Mouse (Mus musculus): ENCODE measurements at regions not wholly inside any gene's neighbourhood (a gene's known extent, or its start where the extent isn't known, plus 50 kb on each side); places are given as distances from the start of the nearest gene placed in this dataset.

DNA sequence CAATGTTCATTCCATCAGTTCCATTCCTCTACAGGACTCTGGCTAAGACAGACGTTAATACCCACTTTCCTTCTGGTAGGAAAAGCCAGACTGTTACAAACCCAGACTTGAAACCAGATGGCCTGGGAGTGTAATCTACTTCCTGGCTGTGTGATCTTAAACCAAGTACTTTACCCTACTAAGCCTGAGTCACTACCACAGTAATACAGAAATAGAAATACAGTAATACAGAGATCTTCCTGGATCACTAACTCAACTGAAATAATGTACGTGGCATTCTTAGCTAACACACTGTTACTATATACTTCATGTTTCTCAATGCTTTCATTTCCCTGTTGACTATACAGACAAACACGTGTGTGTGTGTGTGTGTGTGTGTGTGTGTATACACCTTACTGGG, 82.4 kb upstream of the Mgme1 start:
- Histone ChIP-seq H3K27ac (peak overlapping the region; percentile 59; the same call in 1 of the 2 replicates), H3K9me3 (no peaks in the 10 kb centered on the region), H3K9ac (replicated peaks) (no peak overlapping the region), H3K36me3 (no peaks in the 10 kb centered on the region), H3K4me1 (replicated peaks) (peaks cover 15% of the 10 kb centered on the region), H3K4me2 (no peak overlapping the region), H3K4me3 (replicated peaks) (no peak overlapping the region), H3K27me3 (no peaks in the 10 kb centered on the region)
- no peak for ATAC-seq (ENCODE audit: insufficient number of reproducible peaks, insufficient read depth, low FRiP score, low TSS enrichment, low read depth)
- WGBS: 41% methylated on average over 3 of the region's 3 CpGs

DNA sequence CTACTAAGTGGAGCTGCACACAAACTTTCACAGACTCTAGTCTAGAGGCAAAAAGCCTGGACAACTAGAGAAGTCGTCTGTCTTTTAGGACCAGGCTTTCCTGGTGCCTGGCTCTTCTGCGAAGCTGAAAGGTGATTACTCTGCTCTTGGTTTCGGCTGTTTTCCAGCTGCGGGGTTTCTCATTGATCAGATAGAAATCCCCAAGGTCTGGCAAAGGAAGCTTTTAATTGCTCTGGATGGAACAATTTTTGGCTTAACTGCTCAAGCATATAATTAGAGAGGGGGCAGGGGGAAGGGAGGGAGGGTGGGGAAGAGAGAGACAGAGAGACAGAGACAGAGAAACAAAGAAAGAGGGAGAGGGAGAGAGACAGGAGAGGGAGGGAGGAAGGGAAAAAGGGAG, 82.0 kb upstream of the Mgme1 start:
- ATAC-seq (ENCODE audit: insufficient number of reproducible peaks, insufficient read depth, low FRiP score, low TSS enrichment, low read depth): no peak

DNA sequence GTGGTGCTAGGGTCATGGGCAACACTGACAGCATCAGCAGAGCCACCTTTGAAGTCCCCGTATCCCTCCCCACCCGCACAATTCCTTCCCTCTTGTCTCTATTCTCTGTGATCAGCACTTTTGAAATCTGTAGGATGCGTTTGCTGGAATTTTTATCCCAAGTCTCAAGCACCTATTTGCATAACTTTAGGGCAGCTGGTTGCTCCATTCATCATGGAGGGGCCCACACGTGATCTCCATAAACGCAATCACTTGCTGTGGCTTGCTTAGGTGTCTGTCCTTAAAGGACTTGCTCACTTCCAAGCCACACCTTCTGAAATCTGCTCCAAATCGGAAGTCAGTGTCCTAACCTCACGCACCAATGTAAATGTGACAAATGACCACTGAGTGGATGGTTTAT, 80.7 kb upstream of the Mgme1 start:
- H3K27me3 ChIP-seq: no peaks in the 10 kb centered on the region
- H3K4me2 ChIP-seq: no peak overlapping the region
- H3K36me3 ChIP-seq: no peaks in the 10 kb centered on the region
- H3K27ac ChIP-seq: no peak overlapping the region
- no peak overlapping the region for H3K9ac ChIP-seq (replicated peaks)
- H3K4me1 ChIP-seq (replicated peaks): peaks cover 15% of the 10 kb centered on the region
- no peak for ATAC-seq (ENCODE audit: insufficient number of reproducible peaks, insufficient read depth, low FRiP score, low TSS enrichment, low read depth)
- H3K4me3 ChIP-seq (replicated peaks): no peak overlapping the region
- H3K9me3 ChIP-seq: no peaks in the 10 kb centered on the region
- 91% methylated on average over 7 of the region's 7 CpGs for WGBS

More for the DNA sequence above, 82.0 kb upstream of the Mgme1 start:
- peaks cover 15% of the 10 kb centered on the region for H3K4me1 ChIP-seq (replicated peaks)
- H3K9ac ChIP-seq (replicated peaks): no peak overlapping the region
- no peak overlapping the region for H3K4me3 ChIP-seq (replicated peaks)
- 11% methylated on average over 4 of the region's 4 CpGs for WGBS
- no peaks in the 10 kb centered on the region for H3K36me3 ChIP-seq
- no peaks in the 10 kb centered on the region for H3K9me3 ChIP-seq
- H3K27me3 ChIP-seq: no peaks in the 10 kb centered on the region
- H3K4me2 ChIP-seq: no peak overlapping the region
- peak overlapping the region; percentile 59; the same call in 1 of the 2 replicates for H3K27ac ChIP-seq

DNA sequence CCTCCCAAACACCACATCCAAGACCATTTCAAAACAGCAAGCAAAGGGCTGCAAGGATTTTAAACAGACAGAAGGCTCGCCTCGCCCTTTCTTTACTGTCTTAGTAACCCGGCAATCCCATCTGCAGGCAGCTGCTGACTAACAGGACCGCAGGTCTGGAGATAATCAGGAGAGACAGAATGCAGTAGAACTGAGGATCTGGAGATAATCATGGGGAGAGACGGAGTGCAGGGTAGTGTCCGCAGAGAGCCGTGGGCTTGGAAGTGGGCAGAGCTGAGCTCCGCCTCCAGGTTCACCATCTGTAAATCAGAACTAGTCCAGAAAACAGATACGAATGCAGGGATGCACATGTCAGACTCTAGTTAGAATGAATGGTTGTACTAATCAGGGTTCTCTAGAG, 79.4 kb upstream of the Mgme1 start:
- no peak overlapping the region for H3K9ac ChIP-seq (replicated peaks)
- 0 out of 2 replicates have a peak overlapping the region, but pooled peaks have one; percentile 29 for H3K27ac ChIP-seq
- WGBS: 36% methylated on average over 9 of the region's 9 CpGs

DNA sequence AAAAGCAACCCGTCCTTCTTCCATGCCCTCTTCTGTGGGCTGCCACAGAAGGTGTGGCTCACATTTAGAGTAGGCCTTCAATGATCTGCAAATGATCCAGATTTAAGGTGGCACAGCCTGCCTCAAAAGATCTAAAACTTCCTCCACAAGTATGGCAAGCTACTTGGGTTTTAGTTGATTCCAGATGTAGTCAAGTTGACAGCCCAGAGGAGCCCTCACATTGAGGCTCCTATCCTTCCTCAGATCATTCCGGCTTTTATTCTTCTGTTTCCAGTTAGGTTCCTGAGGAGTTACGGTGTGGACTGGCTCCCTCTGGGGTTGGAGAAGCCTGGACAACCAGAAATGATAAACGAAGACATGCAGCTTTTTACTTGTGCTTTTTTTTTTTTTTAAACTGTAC, 78.8 kb upstream of the Mgme1 start:
- H3K9me3 ChIP-seq: no peaks in the 10 kb centered on the region
- peaks cover 15% of the 10 kb centered on the region for H3K4me1 ChIP-seq (replicated peaks)
- H3K36me3 ChIP-seq: no peaks in the 10 kb centered on the region
- no peak overlapping the region for H3K4me3 ChIP-seq (replicated peaks)
- H3K9ac ChIP-seq (replicated peaks): no peak overlapping the region
- 49% methylated on average over 4 of the region's 4 CpGs for WGBS
- no peak for ATAC-seq (ENCODE audit: insufficient number of reproducible peaks, insufficient read depth, low FRiP score, low TSS enrichment, low read depth)
- peaks cover 6% of the 10 kb centered on the region; the same call in 1 of the 2 replicates for H3K27me3 ChIP-seq
- H3K4me2 ChIP-seq: no peak overlapping the region
- H3K27ac ChIP-seq: no peak overlapping the region

More for the DNA sequence above, 79.4 kb upstream of the Mgme1 start:
- H3K27me3 ChIP-seq: peaks cover 5% of the 10 kb centered on the region; the same call in 1 of the 2 replicates
- H3K9me3 ChIP-seq: no peaks in the 10 kb centered on the region
- H3K36me3 ChIP-seq: no peaks in the 10 kb centered on the region
- H3K4me2 ChIP-seq: no peak overlapping the region
- H3K4me1 ChIP-seq (replicated peaks): peaks cover 15% of the 10 kb centered on the region
- no peak overlapping the region for H3K4me3 ChIP-seq (replicated peaks)
- no peak for ATAC-seq (ENCODE audit: insufficient number of reproducible peaks, insufficient read depth, low FRiP score, low TSS enrichment, low read depth)

DNA sequence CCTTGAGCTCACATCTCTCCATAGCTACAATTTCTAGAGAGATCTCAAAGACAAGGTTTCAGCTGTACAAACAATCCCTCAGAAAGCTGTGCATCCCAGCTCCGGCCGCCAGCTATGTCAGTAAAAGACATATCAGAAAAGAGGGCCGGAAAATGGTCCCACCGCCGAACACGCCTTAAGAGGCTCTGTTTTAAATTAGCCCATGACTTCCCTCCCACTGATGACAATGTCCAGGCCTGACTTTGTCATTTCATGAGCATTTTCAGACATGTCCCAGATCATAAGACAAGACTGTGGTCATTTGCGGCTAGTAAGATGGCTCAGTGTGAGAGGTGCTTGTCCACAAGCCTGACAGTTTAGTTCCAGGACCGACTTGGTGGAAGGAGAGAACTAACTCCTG, 78.0 kb upstream of the Mgme1 start:
- no peaks in the 10 kb centered on the region for H3K36me3 ChIP-seq
- ATAC-seq (ENCODE audit: insufficient number of reproducible peaks, insufficient read depth, low FRiP score, low TSS enrichment, low read depth): no peak
- no peak overlapping the region for H3K9ac ChIP-seq (replicated peaks)
- H3K4me3 ChIP-seq (replicated peaks): no peak overlapping the region
- no peaks in the 10 kb centered on the region for H3K9me3 ChIP-seq
- H3K27ac ChIP-seq: 0 out of 2 replicates have a peak overlapping the region, but pooled peaks have one; percentile 17
- no peak overlapping the region for H3K4me2 ChIP-seq
- WGBS: 55% methylated on average over 8 of the region's 8 CpGs
- H3K4me1 ChIP-seq (replicated peaks): peaks cover 15% of the 10 kb centered on the region
- peaks cover 6% of the 10 kb centered on the region; the same call in 1 of the 2 replicates for H3K27me3 ChIP-seq

DNA sequence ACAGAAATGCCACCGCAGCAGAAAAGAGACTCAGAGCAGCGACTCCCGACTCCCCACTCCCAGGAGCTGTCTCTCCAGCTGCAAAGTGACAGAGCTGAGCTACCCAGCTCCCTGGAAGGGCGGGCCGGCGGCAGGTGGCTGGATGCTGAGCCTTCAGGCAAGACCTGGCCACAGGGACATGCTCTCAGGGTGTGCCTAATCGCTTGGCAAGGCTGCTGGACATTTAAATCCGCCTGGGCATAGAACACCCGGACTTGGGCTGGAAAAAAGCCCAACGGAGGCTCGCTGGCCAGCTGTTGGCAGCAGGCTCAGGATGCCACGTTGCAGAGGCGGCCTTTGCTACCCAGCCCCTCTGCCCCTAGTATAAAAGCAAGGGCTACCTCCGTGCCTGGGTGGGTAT, 74.6 kb upstream of the Mgme1 start:
- Histone ChIP-seq H3K27ac (no peak overlapping the region), H3K36me3 (no peaks in the 10 kb centered on the region), H3K4me1 (replicated peaks) (no peaks in the 10 kb centered on the region; the same call in 1 of the 2 replicates), H3K4me2 (no peak overlapping the region), H3K4me3 (replicated peaks) (no peak overlapping the region), H3K27me3 (peaks cover 6% of the 10 kb centered on the region; the same call in 1 of the 2 replicates), H3K9ac (replicated peaks) (no peak overlapping the region), H3K9me3 (0 out of 2 replicates have a peak, but pooled peaks cover 4% of the 10 kb centered on the region)
- ATAC-seq (ENCODE audit: insufficient number of reproducible peaks, insufficient read depth, low FRiP score, low TSS enrichment, low read depth): no peak
- 58% methylated on average over 14 of the region's 14 CpGs for WGBS

DNA sequence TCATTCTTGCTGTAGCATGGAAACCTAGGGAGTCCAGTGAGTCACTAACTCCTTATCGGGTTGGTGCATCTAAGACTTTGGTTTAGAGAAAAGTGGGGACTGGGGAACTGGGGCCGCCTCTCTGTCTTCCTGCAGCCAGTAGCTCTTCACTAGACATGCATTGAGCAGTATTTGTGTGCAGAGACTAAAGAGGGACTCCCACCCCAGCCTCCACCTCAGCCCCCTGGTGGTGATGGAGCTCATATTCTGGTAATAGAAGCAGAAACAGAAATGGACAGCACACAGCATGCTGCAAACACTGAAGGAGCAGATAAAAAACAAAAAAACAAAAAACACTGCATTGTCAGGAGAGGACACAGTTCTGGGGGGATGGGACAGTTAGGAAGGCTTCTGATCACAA, 73.3 kb upstream of the Mgme1 start:
- no peak for ATAC-seq (ENCODE audit: insufficient number of reproducible peaks, insufficient read depth, low FRiP score, low TSS enrichment, low read depth)

DNA sequence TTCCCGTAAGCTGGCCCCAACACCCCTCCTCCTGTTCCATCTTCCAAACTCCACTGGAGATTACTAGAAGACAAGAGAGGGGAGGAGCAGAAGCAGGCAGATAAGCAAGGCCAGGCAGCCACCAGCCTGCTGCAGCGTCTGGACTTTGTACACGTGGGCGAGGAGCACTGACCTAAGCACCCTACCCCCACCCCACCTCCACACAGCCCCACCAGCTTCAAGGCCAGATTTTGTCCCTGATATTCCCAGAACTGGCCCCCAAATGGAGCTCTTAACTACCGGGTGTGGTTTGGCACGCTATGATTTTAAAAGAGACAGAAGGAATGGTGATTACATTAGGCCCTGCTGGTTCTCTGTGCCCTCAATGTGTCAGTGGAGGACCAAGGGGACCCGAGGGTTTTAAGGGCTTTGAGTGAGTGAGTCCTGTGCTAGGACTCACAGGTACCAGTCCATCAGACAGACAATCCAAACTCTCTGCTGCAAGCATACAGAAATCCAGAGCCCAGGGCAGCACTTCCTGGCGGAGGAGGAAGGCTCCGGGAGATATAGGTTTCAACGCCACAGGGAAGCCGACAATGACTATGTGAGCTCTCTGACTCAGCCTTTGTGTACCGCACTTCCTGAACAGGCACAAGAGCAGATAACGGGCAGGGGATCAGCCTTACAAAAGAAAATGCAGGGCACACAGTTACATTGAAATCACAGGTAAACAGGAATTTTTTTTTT, 72.0 kb upstream of the Mgme1 start:
- H3K36me3 ChIP-seq: no peaks in the 10 kb centered on the region
- WGBS: 64% methylated on average over 13 of the region's 13 CpGs
- H3K27me3 ChIP-seq: peaks cover 6% of the 10 kb centered on the region; the same call in 1 of the 2 replicates
- no peak overlapping the region for H3K4me3 ChIP-seq (replicated peaks)
- no peak overlapping the region for H3K9ac ChIP-seq (replicated peaks)
- no peak for ATAC-seq (ENCODE audit: insufficient number of reproducible peaks, insufficient read depth, low FRiP score, low TSS enrichment, low read depth)
- H3K4me1 ChIP-seq (replicated peaks): peaks cover 13% of the 10 kb centered on the region; the same call in 1 of the 2 replicates
- H3K9me3 ChIP-seq: 0 out of 2 replicates have a peak, but pooled peaks cover 4% of the 10 kb centered on the region
- no peak overlapping the region for H3K27ac ChIP-seq
- no peak overlapping the region for H3K4me2 ChIP-seq

More for the DNA sequence above, 73.3 kb upstream of the Mgme1 start:
- Histone ChIP-seq H3K9ac (replicated peaks) (no peak overlapping the region), H3K27me3 (peaks cover 6% of the 10 kb centered on the region; the same call in 1 of the 2 replicates), H3K4me1 (replicated peaks) (peaks cover 3% of the 10 kb centered on the region), H3K4me2 (no peak overlapping the region), H3K9me3 (0 out of 2 replicates have a peak, but pooled peaks cover 4% of the 10 kb centered on the region), H3K27ac (no peak overlapping the region), H3K4me3 (replicated peaks) (no peak overlapping the region), H3K36me3 (no peaks in the 10 kb centered on the region)
- WGBS: 84% methylated on average over 2 of the region's 2 CpGs
